Mouse (Mus musculus): ENCODE results near the gene Gm17026.
"Not testable (repeated sequence)": the region's sequence is repeated elsewhere in the genome, so short reads cannot be mapped to it uniquely, and the experiment has no call there.

Gm17026 gene

DNA sequence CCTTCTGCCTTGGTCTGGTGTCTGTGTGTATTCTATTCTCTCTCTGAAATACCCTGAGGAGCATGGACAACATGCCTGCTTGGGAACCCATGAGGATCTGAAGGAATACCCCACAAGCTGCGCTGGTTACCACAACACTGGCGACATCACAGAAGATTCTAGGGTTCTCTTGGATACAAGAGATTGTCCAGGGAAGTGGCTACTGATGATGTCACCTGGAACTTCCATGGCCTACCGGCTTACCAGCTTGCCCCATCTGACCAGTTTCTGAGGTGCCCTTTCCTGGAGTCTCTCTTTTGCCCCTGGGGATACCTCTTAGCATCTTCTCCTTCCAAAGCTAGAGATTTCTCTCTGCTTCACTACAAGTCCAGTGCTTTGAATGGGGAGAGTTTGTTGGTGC, at the start of gene Gm17026:
Gene Gm17026, minus strand, starts transcription at position 101 of the 400 bp plus-strand sequence.
- DNase-seq (ENCODE audit: low spot score in 2 of 2): not testable (repeated sequence)

DNA sequence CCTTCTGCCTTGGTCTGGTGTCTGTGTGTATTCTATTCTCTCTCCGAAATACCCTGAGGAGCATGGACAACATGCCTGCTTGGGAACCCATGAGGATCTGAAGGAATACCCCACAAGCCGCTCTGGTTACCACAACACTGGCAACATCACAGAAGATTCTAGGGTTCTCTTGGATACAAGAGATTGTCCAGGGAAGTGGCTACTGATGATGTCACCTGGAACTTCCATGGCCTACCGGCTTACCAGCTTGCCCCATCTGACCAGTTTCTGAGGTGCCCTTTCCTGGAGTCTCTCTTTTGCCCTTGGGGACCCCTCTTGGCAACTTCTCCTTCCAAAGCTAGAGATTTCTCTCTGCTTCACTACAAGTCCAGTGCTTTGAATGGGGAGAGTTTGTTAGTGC, 37.4 kb upstream of the Gm17026 start, which contains the start of gene Gm9611:
Gene Gm9611, minus strand, starts transcription at position 101 of the 400 bp plus-strand sequence.
- not testable (repeated sequence) for DNase-seq (ENCODE audit: low spot score in 2 of 2)

DNA sequence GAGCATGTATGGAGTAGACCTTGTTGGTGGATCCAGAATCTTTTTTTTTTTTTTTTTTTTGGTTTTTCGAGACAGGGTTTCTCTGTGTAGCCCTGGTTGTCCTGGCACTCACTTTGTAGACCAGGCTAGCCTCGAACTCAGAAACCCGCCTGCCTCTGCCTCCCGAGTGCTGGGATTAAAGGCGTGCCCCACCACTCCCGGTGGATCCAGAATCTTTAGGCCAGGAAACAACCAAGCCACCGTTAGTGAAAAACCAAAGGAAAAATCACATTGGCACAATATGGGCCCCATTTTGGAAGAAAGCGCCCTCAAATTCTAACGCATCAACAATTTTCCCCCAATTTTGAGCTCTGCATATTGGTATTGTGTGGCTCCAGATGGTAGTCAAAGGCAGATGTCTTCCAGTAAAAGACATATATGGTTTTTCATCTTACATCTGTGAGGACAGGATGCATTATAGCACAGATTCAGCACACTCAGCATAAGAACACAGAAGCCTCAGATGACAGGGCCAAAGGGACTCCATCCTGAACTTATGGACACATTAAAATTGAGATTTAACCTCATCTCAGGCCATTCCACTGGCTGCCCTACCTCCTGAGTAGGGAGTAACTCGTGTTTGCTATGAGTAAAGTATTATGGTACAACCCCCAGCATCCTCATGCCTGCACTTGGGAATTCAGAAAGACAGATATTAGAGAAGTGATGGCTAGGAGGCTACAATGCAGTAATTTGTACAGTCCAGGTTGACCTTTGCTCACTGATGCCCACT, 42.9 kb downstream of the Gm17026 start:
- DNase-seq (ENCODE audit: low spot score in 2 of 2): not testable (repeated sequence)

Measured in frontal cortex, postnatal 10 days (tissue).